Mouse (Mus musculus) urinary bladder, postnatal 14 days (tissue): ENCODE measurements at regions not wholly inside any gene's neighbourhood (a gene's known extent, or its start where the extent isn't known, plus 50 kb on each side); places are given as distances from the start of the nearest gene placed in this dataset.
A peak's percentile ranks its signal among the peaks of the same experiment; 100 is the strongest.

Experiments
- DNase-seq: peaks from one replicate; pipeline ENCODE4 v3.0.0; 2021; ENCODE audit warnings: low spot score

GRCm38 (mm10) chr9:61631097-61631496, 258.9 kb downstream of the Tle3 start:
- DNase-seq, result no peak

DNA sequence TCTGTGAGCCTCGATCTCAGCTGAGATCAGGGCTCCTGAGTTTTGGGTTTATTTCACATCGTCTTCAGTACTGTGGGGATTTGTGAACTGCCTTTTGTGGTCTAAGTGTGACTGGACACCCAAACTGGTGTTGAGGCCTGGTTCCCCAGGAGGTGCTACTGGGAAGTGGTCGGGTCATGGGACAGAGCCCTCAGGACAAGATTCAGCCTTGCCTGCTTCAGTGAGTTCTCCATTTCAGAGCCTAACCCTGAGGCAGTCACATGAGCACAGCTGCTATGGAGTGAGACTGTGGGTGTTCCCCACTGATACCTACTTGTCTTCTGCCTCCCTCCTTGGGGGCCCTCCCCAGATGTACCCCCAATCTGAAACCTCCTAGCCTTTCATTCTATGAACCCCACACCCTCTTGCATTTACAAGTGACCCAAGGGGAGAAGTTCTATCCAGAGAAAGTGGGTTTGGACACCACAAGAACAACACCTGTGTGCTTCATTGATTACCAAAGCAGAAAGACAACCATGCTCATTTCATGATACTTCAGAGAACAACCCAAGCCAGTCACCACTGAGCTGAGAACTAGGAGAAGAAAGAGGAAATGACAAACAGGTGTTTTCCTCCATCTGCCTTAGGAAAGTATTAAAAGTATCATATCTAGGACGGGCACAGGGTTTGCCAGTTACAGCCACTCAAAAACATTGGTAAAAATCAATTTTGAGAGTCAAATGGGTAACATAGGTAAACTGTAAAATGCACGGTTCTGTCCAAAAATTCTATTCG, 255.8 kb downstream of the Tle3 start:
- DNase-seq, result no peak

- no peak for DNase-seq
These were observed 250.8 kb downstream of the Tle3 start for GRCm38 (mm10) chr9:61622933-61623332.

DNA sequence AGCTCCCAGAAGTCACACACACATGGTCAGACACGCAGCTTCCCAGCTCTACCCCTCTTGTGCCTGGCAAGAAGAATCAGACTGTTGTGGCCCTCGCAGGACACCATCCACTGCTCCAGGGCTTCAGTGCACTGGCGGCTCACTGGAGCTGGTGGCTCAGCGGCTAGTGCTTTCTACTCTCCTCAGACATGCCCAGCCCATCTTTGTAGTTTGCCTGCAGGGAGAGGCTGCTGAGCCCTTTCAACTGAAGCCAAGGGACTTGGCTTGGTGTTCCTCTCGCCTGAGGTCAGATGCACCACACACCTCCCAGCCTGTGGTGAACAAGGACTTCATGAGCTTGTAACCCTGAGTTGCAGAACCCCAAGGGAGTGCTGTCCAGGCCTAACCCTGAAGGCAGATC, 249.8 kb downstream of the Tle3 start:
- DNase-seq, result no peak

GRCm38 (mm10) chr9:61620786-61621185, 248.6 kb downstream of the Tle3 start:
- no peak for DNase-seq

DNA sequence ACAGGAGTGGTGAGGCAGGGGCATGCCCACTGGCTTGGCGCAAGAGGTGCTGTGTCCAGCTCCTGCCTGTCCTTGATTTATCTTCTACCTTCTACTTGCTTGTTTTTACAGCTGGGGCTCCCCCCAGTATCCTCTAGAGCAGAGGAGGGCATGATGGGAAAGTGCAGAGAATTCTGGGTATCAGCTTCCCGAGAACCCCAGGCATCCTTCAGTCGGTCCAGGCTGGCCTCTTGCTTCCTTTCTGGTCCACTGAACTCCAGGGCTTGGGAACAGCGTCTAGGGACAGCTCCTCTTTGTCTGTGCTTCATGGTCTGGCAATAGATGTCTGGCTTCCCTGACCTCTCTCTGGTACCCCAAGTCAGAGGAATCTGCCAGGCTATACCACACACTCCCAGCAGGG, 247.9 kb downstream of the Tle3 start:
- no peak for DNase-seq

GRCm38 (mm10) chr9:61618510-61619249, 246.5 kb downstream of the Tle3 start:
- DNase-seq, result peak; percentile 18

DNA sequence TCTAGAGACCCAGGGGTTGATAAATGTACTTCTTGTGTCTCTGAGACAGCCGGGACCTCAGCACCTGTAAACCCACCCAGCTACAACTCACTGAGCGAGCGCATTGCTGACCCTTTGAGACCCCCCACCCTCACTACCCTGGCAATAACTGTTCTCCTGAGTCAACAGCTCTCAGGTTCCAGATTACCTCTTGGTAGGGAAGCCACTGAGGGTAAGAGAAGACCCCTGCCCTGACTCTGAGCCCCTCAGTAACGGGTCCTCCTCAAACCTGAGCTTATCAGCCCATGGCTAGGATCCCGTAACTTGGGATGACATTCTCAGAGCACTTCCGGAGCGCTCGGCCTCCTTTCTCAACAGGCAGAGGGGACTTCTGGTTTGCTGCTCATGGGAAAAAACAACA, 245.8 kb downstream of the Tle3 start:
- no peak for DNase-seq

GRCm38 (mm10) chr9:61615556-61615955, 243.4 kb downstream of the Tle3 start:
- DNase-seq, result no peak

DNA sequence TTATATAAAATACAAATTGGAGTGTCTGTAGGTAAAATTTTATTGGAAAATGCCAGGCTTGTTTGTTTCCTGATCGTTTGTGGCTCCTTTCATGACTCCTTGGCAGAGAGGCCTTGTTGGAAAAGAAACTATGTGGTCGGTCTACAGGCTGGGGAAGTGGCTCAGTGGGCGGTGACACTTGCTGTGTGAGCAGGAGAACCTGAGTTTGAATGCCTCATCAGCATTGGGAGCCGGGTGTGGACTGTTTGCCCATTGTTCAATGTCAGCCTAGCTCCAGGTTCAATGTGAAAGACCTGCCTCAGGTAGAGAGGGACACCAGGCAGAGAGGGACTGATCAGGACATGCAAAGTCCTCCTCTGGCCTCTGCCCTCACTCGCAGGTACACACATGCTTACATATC, 235.4 kb downstream of the Tle3 start:
- no peak for DNase-seq

DNA sequence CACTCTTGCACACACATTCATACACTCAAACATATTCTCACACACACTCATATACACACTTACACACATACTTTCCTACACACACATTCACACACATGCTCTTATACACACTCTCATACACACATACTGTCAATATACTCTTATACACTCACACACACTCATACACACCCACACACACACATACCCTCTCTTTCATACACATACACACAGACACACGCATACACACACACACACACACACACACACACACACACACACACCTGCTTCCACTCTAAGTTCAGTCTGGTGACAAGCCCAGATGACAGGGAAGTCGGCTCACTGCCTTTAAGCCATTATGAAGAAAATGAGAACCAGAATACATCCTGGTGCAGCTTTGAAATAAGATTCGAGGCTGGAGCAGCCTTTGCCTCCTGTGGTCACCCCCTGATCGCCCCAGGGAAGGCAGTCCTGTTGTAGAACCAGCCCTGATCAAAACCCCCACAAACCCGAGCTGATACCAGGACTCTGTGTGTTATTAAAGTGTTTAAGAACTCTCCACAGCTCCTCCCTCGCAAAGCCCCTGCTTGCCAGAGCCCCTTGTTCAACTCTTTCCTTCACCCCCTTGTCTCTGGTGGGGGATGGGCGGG, 230.3 kb downstream of the Tle3 start:
- no peak for DNase-seq

- no peak for DNase-seq
These were observed 229.7 kb downstream of the Tle3 start for GRCm38 (mm10) chr9:61601911-61602310.

- no peak for DNase-seq
These were observed 225.1 kb downstream of the Tle3 start for GRCm38 (mm10) chr9:61597287-61597686.

DNA sequence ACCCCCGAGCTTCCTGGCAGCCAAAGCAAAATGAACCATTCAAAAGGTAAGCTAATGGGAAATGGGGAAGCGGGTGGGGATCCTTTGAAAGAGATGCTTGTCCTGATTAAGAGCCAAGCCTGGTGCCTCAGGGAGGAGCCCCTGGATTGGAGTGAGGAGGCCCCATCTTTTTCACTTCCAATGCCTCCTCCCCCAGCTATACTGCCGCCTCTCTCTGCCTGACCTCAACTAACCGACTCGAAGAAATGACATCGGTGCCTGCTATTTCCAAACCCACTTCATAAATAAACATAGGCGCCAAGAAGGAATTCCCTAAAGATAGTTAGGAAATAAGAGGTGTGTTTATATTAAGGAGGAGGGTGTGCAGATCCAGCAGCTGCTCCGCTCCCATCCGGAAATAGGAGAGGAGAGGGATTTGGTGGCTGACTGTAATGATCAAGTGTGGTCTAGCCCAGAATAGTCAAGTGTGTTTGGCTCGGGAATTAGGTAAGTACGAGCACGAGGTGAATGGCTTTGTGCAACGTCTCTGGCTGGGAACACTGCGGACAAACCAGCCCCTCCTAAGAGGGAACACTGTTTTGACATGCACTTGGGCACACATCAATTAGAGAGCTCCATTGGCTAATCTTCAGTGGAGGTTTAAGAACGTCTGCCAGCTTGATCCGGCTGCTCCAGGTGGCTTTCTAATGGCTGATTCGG, 224.4 kb downstream of the Tle3 start:
- DNase-seq, result no peak

- DNase-seq, result peak; percentile 23
These were observed 223.2 kb downstream of the Tle3 start for GRCm38 (mm10) chr9:61595170-61595967.

DNA sequence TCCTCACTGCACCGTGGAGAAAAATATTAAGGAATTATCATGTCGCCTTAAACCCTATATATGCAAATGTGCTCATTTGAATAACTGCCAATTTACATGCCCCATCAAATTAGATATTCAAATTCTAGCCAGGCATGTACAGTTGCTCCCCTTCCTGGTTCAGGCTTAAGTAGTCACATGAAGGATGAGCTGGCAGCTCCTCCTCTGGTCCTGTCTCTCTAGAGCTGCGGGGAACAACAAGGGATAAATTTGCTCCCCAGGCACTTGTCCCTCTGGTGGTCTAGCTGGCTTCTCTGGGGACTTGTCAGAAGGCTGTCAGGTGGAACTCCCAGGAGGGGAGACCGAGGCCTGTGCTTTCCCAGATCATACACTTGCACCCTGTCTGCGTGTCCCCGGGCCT, 221.8 kb downstream of the Tle3 start:
- DNase-seq, result no peak

GRCm38 (mm10) chr9:61589727-61590299, 217.6 kb downstream of the Tle3 start:
- DNase-seq, result no peak

DNA sequence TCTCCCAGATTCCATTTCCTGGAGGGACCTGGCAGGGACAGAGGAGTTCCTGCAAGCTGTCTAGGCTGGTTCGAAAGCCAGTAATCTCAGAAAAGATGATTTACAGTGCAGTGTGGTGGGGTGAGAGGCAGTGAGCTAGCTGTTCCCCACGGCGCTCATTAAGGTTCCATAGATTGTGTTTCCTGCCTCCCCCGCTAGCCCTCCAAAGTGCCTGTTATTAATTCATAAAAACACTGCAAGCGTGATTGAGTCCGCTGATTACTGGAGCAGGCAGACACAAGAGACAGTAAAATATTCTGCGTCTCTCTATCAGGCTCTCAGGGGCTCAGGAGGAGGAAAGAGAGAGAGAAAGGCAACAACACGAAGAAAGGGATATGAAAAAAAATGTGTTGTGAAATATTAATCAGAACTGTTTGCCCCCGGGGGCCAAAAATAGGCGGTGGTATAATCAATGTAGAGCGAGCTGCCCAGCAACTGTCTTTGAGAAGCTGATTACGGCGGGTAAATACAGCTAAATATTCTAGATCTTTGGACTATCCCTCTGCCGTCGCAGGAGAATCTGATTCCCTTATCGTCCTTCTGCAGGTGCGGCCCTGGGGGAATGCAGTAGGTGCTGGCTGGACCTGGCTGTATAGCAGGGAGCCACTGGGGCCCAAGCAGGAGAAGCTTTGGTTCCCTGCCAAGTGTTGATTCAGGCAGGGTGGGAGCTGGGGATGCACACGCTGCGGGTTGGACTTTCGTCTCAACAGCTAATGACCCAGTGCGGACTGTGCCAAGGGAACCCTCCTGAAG, 211.3 kb downstream of the Tle3 start:
- DNase-seq, result peak; percentile 17

GRCm38 (mm10) chr9:61581046-61581445, 208.9 kb downstream of the Tle3 start:
- DNase-seq, result no peak

DNA sequence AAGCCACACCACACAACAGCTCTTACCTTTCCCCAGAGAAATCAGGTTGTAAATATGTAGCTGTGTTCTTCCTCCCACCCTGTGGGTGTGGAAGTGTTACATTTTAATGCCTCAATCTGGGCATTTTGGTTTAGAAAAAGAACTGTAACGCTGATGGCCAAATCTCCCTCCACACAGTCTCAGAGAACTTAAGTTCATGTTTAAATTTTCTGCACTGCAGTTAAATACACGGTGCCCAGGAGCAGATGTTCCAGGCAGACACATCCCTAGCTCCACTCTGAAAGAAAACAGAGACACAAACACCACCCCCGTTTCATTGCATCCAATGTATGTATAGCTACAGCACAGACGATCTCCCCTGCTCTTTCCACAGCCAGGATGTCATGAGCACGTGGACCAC, 206.1 kb downstream of the Tle3 start:
- no peak for DNase-seq
